Mouse (Mus musculus) adrenal gland, adult (tissue): ENCODE measurements at regions not wholly inside any gene's neighbourhood (a gene's known extent, or its start where the extent isn't known, plus 50 kb on each side); places are given as distances from the start of the nearest gene placed in this dataset.

Source experiments
- DNase-seq, 2 experiments: peaks; one replicate each; pipeline ENCODE4 v3.0.0; 2022 to 2023; ENCODE audit warnings: low spot score in 1 of 2; ENCODE audit not compliant: inconsistent age in 2 of 2

DNA sequence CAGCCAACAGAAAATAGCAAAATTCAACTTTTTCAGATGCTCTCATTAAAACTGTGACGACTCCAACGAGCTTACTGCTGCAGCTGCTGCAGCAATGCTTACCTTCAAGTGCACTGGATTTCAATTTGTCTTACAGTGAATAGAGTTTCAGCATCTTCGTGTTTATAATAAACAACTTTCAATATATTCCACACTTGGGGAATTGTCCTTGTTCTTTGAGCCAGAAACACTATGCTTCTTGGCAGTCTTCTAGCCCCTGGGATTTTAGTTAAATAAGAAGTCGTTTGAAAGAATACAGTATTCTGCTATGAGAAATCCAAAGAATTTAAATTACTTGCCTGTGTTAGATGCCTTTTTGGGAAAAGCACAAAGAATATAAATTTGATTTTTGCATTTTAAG, 381.9 kb upstream of the Kcnd2 start:
- DNase-seq = no peak

DNA sequence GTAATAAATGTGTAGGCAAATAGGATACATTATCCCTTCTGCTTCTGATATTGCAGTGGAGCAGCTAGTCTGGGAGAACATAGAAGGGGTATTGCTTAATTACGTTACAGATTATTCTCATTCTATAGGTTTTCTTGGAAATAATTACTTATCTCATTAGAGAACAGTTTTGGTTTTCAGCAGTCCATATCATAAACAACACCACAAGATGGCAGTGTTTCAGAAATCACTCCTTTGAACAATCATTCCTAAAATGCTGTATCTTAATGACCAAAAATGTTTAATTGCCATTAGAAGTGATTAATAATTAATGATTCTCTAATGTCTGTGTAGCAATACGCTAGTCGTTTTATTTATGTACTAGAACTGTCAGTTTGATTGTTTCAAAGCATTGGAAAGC, 375.2 kb upstream of the Kcnd2 start:
- peak in 1 of 2 experiments; percentile 42 for DNase-seq
